Mouse (Mus musculus): ENCODE data around the gene Gm11639. TPM values are rescaled to one million over a fixed set of nuclear protein-coding genes. Genes with fewer than 3 reads are reported as not detected.

Gm11639 gene
- total and polyA plus RNA-seq, 3 experiments, result 0.21 to 0.67 (median 0.32) TPM

DNA sequence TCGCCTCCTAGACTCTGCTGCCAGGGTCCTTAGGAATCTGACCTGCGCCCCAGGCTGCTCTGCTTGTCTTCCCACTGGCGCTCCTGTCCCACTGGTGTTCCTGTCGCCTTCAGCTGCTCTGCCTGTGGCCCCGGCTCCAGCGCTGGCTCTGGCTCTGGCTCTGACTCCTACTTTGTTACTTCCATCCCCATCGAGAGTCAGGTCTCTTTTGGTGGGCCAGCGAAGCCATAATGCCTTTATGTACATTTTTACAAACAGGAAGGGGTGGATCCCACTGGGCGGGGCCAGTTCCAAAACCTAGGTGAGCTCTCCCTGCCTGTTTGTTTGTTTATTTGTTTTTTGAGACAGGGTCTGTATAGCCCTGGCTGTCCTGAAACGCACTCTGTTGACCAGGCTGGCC is 481.3 kb downstream of the Gm11639 start:
- H3K4me3 ChIP-seq (replicated peaks in 1 of 3; ENCODE audit: low read depth in 2 of 3, low read length in 2 of 3, poor library complexity in 1 of 3), result no peak overlapping the region
- dilution Hi-C loops (cut with MboI; ENCODE audit: extremely low pct_ligation_motif_present, extremely low pct_unique_long_range_greater_than_20kb, low sequenced_read_pairs), result no loop called here

More for the DNA sequence above, 481.3 kb downstream of the Gm11639 start:
- Histone ChIP-seq H3K27me3 (replicated peaks) (peaks cover 1% of the 10 kb centered on the region), H3K9me3 (replicated peaks; ENCODE audit: low read length) (peaks cover 13% of the 10 kb centered on the region), H3K27ac (ENCODE audit: insufficient read depth, low read depth) (no peak overlapping the region), H3K4me1 (ENCODE audit: control insufficient read depth in 1 of 2, insufficient read depth in 2 of 2) (no peaks in the 10 kb centered on the region), H3K79me2 (replicated peaks; ENCODE audit: control insufficient read depth, extremely low read depth, insufficient read depth, poor library complexity, severe bottlenecking) (no peaks in the 10 kb centered on the region), H3K4me2 (ENCODE audit: insufficient read depth, low read depth, poor library complexity, severe bottlenecking) (no peak overlapping the region), H3K36me3 (replicated peaks in 1 of 2; ENCODE audit: control insufficient read depth in 1 of 2, insufficient read depth in 1 of 2, low read length in 1 of 2) (no peaks in the 10 kb centered on the region), H3K9ac (ENCODE audit: insufficient read depth, low read depth) (no peak overlapping the region)
- TF ChIP-seq ZNF384 (IDR thresholded peaks at IDR 0.05; ENCODE audit: low read depth, low read length) (no peak), RCOR1 (conservative IDR thresholded peaks at IDR 0.05; ENCODE audit: low read depth, low read length) (no peak), PAX5 (IDR thresholded peaks at IDR 0.05; ENCODE audit: low read length) (no peak), IRF4 (IDR thresholded peaks at IDR 0.05; ENCODE audit: low read depth, low read length) (no peak), MEF2A (IDR thresholded peaks at IDR 0.05; ENCODE audit: borderline replicate concordance, low read depth, low read length) (no peak), SMC3 (IDR thresholded peaks at IDR 0.05; ENCODE audit: low read depth, low read length) (no peak), KAT2A (IDR thresholded peaks at IDR 0.05; ENCODE audit: insufficient replicate concordance, low read length) (no peak)
- no peak for DNase-seq (ENCODE audit: extremely low read depth)
- in situ Hi-C loops (cut with MboI; ENCODE audit: low pct_ligation_motif_present, low pct_unique_long_range_greater_than_20kb, low sequenced_read_pairs), result no loop called here

Other genes starting within 250 kb of the Gm11639 start
- 21.7 and 24.7 TPM in 2 replicates for gene Kansl1, start 216.8 kb upstream of the Gm11639 start, total RNA-seq (2012; rRNA removed)
- 12.0 and 17.3 TPM in 2 replicates for gene Kansl1, start 216.8 kb upstream of the Gm11639 start, total RNA-seq (2014; rRNA removed)
- 46.6 and 48.4 TPM in 2 replicates for gene Kansl1, start 216.8 kb upstream of the Gm11639 start, polyA plus RNA-seq (2012; ENCODE audit: insufficient read length, low read depth)
- 34.0 and 38.7 TPM in 2 replicates for gene Cdc27, start 135.1 kb upstream of the Gm11639 start, total RNA-seq (2012; rRNA removed)
- gene Cdc27, start 135.1 kb upstream of the Gm11639 start, total RNA-seq (2014; rRNA removed), result 86.8 and 93.5 TPM in 2 replicates
- gene Cdc27, start 135.1 kb upstream of the Gm11639 start, polyA plus RNA-seq (2012; ENCODE audit: insufficient read length, low read depth), result 68.0 and 71.9 TPM in 2 replicates
- 49.6 and 55.9 TPM in 2 replicates for gene Myl4, start 135.0 kb upstream of the Gm11639 start, total RNA-seq (2012; rRNA removed)
- 39.4 and 42.8 TPM in 2 replicates for gene Myl4, start 135.0 kb upstream of the Gm11639 start, total RNA-seq (2014; rRNA removed)
- gene Myl4, start 135.0 kb upstream of the Gm11639 start, polyA plus RNA-seq (2012; ENCODE audit: insufficient read length, low read depth), result 83.0 and 93.3 TPM in 2 replicates
- 1.8 and 3.0 TPM in 2 replicates for gene Itgb3, start 77.7 kb upstream of the Gm11639 start, total RNA-seq (2012; rRNA removed)
- gene Itgb3, start 77.7 kb upstream of the Gm11639 start, total RNA-seq (2014; rRNA removed), result 2.9 and 3.2 TPM in 2 replicates
- gene Itgb3, start 77.7 kb upstream of the Gm11639 start, polyA plus RNA-seq (2012; ENCODE audit: insufficient read length, low read depth), result 9.5 and 11.0 TPM in 2 replicates

Measured in CH12.LX (cell line).